ENCODE assay signal across 8 mouse cellular contexts in the genomic region with DNA sequence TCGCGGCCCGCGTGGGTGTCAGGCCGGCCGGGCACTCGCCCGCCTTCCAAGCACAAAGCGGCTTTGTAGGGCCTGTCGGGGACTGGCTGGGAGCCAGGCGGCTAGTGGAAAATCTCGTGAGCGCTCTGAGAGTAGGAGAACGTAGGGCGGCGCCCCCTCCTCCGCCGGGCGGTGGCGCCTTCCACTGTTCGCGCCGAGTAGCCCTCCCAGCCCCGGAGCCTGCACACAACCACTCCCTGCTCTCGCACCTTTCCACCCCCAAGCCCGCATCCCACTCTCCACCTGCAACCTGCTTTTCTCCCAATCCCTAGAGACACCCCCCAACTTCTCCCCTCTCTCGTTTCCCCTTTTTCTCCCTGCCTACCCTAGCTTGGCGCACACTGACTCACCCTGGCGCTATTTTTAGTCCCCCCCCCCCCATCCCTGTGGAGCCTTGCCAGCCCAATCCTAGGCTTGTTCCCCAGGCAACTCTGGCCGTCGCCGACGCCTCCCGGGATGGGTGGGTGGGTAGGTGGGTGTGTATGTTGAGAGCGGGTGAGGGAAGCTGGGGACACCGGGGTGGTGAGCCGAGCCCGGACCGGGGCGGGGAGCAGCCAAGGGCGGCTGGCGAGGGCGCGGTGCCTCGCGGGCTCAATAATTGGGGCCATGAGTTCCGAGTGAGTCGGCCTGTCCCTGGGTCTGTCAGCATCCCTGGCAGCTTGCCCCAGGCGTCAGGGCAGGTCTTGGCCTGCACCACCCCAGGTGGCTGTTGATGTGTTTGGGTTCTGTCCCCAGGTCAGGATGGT. TPM values are rescaled to one million over a fixed set of nuclear protein-coding genes. Genes with fewer than 3 reads are reported as not detected.
A peak's percentile ranks its signal among the peaks of the same experiment; 100 is the strongest.
DNase-seq lines count a peak whose midpoint lies in the region; ATAC-seq and TF ChIP-seq lines count a peak whose summit lies in the region.

No protein-coding gene starts in this region.

- H3K27me3 ChIP-seq in forebrain, embryonic 12.5 days, result no peaks in the 10 kb centered on the region
- H3K27me3 ChIP-seq in heart, postnatal 0 days (ENCODE audit: control insufficient read depth, insufficient read depth, low read length), result no peaks in the 10 kb centered on the region
- H3K27me3 ChIP-seq in liver, embryonic 16.5 days (ENCODE audit: control insufficient read depth, insufficient read depth, low read depth, low read length), result no peaks in the 10 kb centered on the region
- no peaks in the 10 kb centered on the region for H3K27me3 ChIP-seq in neural tube, embryonic 12.5 days (replicated peaks)

- peak overlapping the region; percentile 96 for H3K4me2 ChIP-seq in forebrain, embryonic 12.5 days
- H3K4me2 ChIP-seq in heart, postnatal 0 days (ENCODE audit: low read depth, low read length), result peak overlapping the region; percentile 79
- H3K4me2 ChIP-seq in liver, embryonic 16.5 days (ENCODE audit: low read depth, low read length), result peak overlapping the region; percentile 99
- peak overlapping the region; percentile 95 for H3K4me2 ChIP-seq in neural tube, embryonic 12.5 days (replicated peaks)

- H3K4me1 ChIP-seq in forebrain, embryonic 12.5 days, result peaks cover 58% of the 10 kb centered on the region
- peaks cover 60% of the 10 kb centered on the region for H3K4me1 ChIP-seq in heart, postnatal 0 days (ENCODE audit: control insufficient read depth, insufficient read depth)
- peaks cover 83% of the 10 kb centered on the region for H3K4me1 ChIP-seq in liver, embryonic 16.5 days (ENCODE audit: control insufficient read depth, low read depth, low read length)
- H3K4me1 ChIP-seq in neural tube, embryonic 12.5 days, result peaks cover 71% of the 10 kb centered on the region

- no peak; the same call in 1 of the 2 replicates for TF ChIP-seq CTCF in heart, postnatal 0 days (IDR thresholded peaks at IDR 0.05; ENCODE audit: low read depth)

- TF ChIP-seq EP300 in heart, postnatal 0 days (IDR thresholded peaks at IDR 0.05; ENCODE audit: low read depth), result peak; percentile 70; the same call in 1 of the 2 replicates

- peak overlapping the region; percentile 100 for H3K27ac ChIP-seq in forebrain, embryonic 12.5 days
- peak overlapping the region; percentile 99 for H3K27ac ChIP-seq in heart, postnatal 0 days (ENCODE audit: low read depth)
- peak overlapping the region; percentile 95 for H3K27ac ChIP-seq in liver, embryonic 16.5 days (ENCODE audit: low read length)
- H3K27ac ChIP-seq in neural tube, embryonic 12.5 days, result peak overlapping the region; percentile 96

- 1% methylated on average over 46 of the region's 49 CpGs for WGBS in forebrain, embryonic 12.5 days
- WGBS in heart, postnatal 0 days, result under 1% methylated on average over 48 of the region's 49 CpGs
- under 1% methylated on average over 46 of the region's 49 CpGs for WGBS in liver, embryonic 16.5 days (ENCODE audit: insufficient replicate concordance)
- WGBS in neural tube, embryonic 12.5 days, result under 1% methylated on average over 49 of the region's 49 CpGs

- peak; percentile 67 for ATAC-seq in forebrain, embryonic 12.5 days (ENCODE audit: low FRiP score)
- peak; percentile 30 for ATAC-seq in heart, postnatal 0 days (ENCODE audit: insufficient read depth, low read depth)
- peak; percentile 25 for ATAC-seq in liver, embryonic 16.5 days (ENCODE audit: low read depth)
- peak; percentile 57 for ATAC-seq in neural tube, embryonic 12.5 days (ENCODE audit: low FRiP score, low read depth)

- H3K36me3 ChIP-seq in forebrain, embryonic 12.5 days (replicated peaks), result no peaks in the 10 kb centered on the region
- H3K36me3 ChIP-seq in heart, postnatal 0 days (replicated peaks; ENCODE audit: control insufficient read depth, insufficient read depth, low read length), result no peaks in the 10 kb centered on the region; the same call in 1 of the 2 replicates
- no peaks in the 10 kb centered on the region for H3K36me3 ChIP-seq in liver, embryonic 16.5 days (ENCODE audit: control insufficient read depth, insufficient read depth)
- no peaks in the 10 kb centered on the region for H3K36me3 ChIP-seq in neural tube, embryonic 12.5 days

- DNase-seq in CD8-positive naive resting alpha-beta T cell, adult 2 months (ENCODE audit: low read depth in 2 of 2, low spot score in 2 of 2), result peak; percentile 67 to 73
- DNase-seq in c-Kit-positive CD71-positive TER-119-positive erythroid progenitor cells, embryonic 14.5 days (ENCODE audit: low spot score), result peak; percentile 72
- DNase-seq in heart, postnatal 0 days (ENCODE audit: low spot score), result peak; percentile 80
- DNase-seq in kidney, postnatal 4 days, result peak; percentile 89 to 94
- DNase-seq in telencephalon, adult 2 months (ENCODE audit: low read depth, low spot score), result peak; percentile 88

- H3K4me3 ChIP-seq in forebrain, embryonic 12.5 days (replicated peaks), result peak overlapping the region; percentile 92
- peak overlapping the region; percentile 64 for H3K4me3 ChIP-seq in heart, postnatal 0 days (ENCODE audit: low read depth, low read length)
- peak overlapping the region; percentile 72 for H3K4me3 ChIP-seq in liver, embryonic 16.5 days (ENCODE audit: low read depth, low read length)
- H3K4me3 ChIP-seq in neural tube, embryonic 12.5 days, result peak overlapping the region; percentile 53

- H3K9ac ChIP-seq in forebrain, embryonic 12.5 days, result peak overlapping the region; percentile 89
- H3K9ac ChIP-seq in heart, postnatal 0 days (replicated peaks; ENCODE audit: low read depth, low read length), result peak overlapping the region; percentile 63
- peak overlapping the region; percentile 78 for H3K9ac ChIP-seq in liver, embryonic 16.5 days (ENCODE audit: low read depth, low read length)
- H3K9ac ChIP-seq in neural tube, embryonic 12.5 days, result peak overlapping the region; percentile 79

- no peaks in the 10 kb centered on the region for H3K9me3 ChIP-seq in forebrain, embryonic 12.5 days
- no peaks in the 10 kb centered on the region for H3K9me3 ChIP-seq in heart, postnatal 0 days (replicated peaks; ENCODE audit: control insufficient read depth, low read length)
- no peaks in the 10 kb centered on the region for H3K9me3 ChIP-seq in liver, embryonic 16.5 days (replicated peaks; ENCODE audit: control insufficient read depth, low read length)
- no peaks in the 10 kb centered on the region for H3K9me3 ChIP-seq in neural tube, embryonic 12.5 days

RNA-seq across cellular contexts. Expression of a gene that starts 11.8 kb away (rescaled TPM):
- polyA plus RNA-seq in forebrain, embryonic 12.5 days (2016; fragmentation: Nextera tagmentation; extraction: Ambion mirVana), result 40.8 and 46.9 TPM in 2 replicates
- total RNA-seq in heart, postnatal 0 days (2014; rRNA removed; ENCODE audit: low replicate concordance), result 57.2 and 63.0 TPM in 2 replicates
- polyA plus RNA-seq in heart, postnatal 0 days (2015; fragmentation: Nextera tagmentation; extraction: Ambion mirVana), result 15.7 and 16.9 TPM in 2 replicates
- polyA plus RNA-seq in liver, embryonic 16.5 days (2015; fragmentation: Nextera tagmentation; extraction: Ambion mirVana), result 9.5 and 10.8 TPM in 2 replicates
- 44.2 and 45.0 TPM in 2 replicates for polyA plus RNA-seq in neural tube, embryonic 12.5 days (2016; fragmentation: Nextera tagmentation; extraction: Ambion mirVana)

RNA-seq across cellular contexts. Expression of a gene that starts 18.5 kb away (rescaled TPM):
- polyA plus RNA-seq in forebrain, embryonic 12.5 days (2016; fragmentation: Nextera tagmentation; extraction: Ambion mirVana), result 378 and 384 TPM in 2 replicates
- total RNA-seq in heart, postnatal 0 days (2014; rRNA removed; ENCODE audit: low replicate concordance), result 83.9 and 161 TPM in 2 replicates
- 57.3 and 61.5 TPM in 2 replicates for polyA plus RNA-seq in heart, postnatal 0 days (2015; fragmentation: Nextera tagmentation; extraction: Ambion mirVana)
- 25.6 and 26.2 TPM in 2 replicates for polyA plus RNA-seq in liver, embryonic 16.5 days (2015; fragmentation: Nextera tagmentation; extraction: Ambion mirVana)
- 400 and 431 TPM in 2 replicates for polyA plus RNA-seq in neural tube, embryonic 12.5 days (2016; fragmentation: Nextera tagmentation; extraction: Ambion mirVana)

RNA-seq across cellular contexts. Expression of a gene that starts 21.9 kb away (rescaled TPM):
- polyA plus RNA-seq in forebrain, embryonic 12.5 days (2016; fragmentation: Nextera tagmentation; extraction: Ambion mirVana), result 1.3 and 1.7 TPM in 2 replicates
- not detected in 2 replicates for total RNA-seq in heart, postnatal 0 days (2014; rRNA removed; ENCODE audit: low replicate concordance)
- not detected in 2 replicates for polyA plus RNA-seq in heart, postnatal 0 days (2015; fragmentation: Nextera tagmentation; extraction: Ambion mirVana)
- polyA plus RNA-seq in liver, embryonic 16.5 days (2015; fragmentation: Nextera tagmentation; extraction: Ambion mirVana), result 0.09 TPM in 1 of 2 replicates, not detected in the other
- 1.1 and 1.5 TPM in 2 replicates for polyA plus RNA-seq in neural tube, embryonic 12.5 days (2016; fragmentation: Nextera tagmentation; extraction: Ambion mirVana)

RNA-seq across cellular contexts. Expression of a gene that starts 26.6 kb away (rescaled TPM):
- 11.9 and 12.1 TPM in 2 replicates for polyA plus RNA-seq in forebrain, embryonic 12.5 days (2016; fragmentation: Nextera tagmentation; extraction: Ambion mirVana)
- total RNA-seq in heart, postnatal 0 days (2014; rRNA removed; ENCODE audit: low replicate concordance), result not detected in 2 replicates
- not detected in 2 replicates for polyA plus RNA-seq in heart, postnatal 0 days (2015; fragmentation: Nextera tagmentation; extraction: Ambion mirVana)
- polyA plus RNA-seq in liver, embryonic 16.5 days (2015; fragmentation: Nextera tagmentation; extraction: Ambion mirVana), result 0.07 TPM in 1 of 2 replicates, not detected in the other
- polyA plus RNA-seq in neural tube, embryonic 12.5 days (2016; fragmentation: Nextera tagmentation; extraction: Ambion mirVana), result 26.0 and 28.3 TPM in 2 replicates

RNA-seq across cellular contexts. Expression of a gene that starts 28.7 kb away (rescaled TPM):
- polyA plus RNA-seq in forebrain, embryonic 12.5 days (2016; fragmentation: Nextera tagmentation; extraction: Ambion mirVana), result 10.3 and 13.0 TPM in 2 replicates
- total RNA-seq in heart, postnatal 0 days (2014; rRNA removed; ENCODE audit: low replicate concordance), result 41.4 and 66.8 TPM in 2 replicates
- polyA plus RNA-seq in heart, postnatal 0 days (2015; fragmentation: Nextera tagmentation; extraction: Ambion mirVana), result 6.5 and 7.0 TPM in 2 replicates
- 3.4 and 3.6 TPM in 2 replicates for polyA plus RNA-seq in liver, embryonic 16.5 days (2015; fragmentation: Nextera tagmentation; extraction: Ambion mirVana)
- 11.9 and 13.1 TPM in 2 replicates for polyA plus RNA-seq in neural tube, embryonic 12.5 days (2016; fragmentation: Nextera tagmentation; extraction: Ambion mirVana)

Comparison
In these comparisons a context has a peak if more than half of its experiments do, and no peak if none do; other contexts are left out.
1. Peak in every context shown above with its lines: DNase-seq, ATAC-seq, H3K4me3 ChIP-seq and H3K27ac ChIP-seq.